Comparison of ENCODE assay signal across 8 mouse cellular contexts in the genomic region with DNA sequence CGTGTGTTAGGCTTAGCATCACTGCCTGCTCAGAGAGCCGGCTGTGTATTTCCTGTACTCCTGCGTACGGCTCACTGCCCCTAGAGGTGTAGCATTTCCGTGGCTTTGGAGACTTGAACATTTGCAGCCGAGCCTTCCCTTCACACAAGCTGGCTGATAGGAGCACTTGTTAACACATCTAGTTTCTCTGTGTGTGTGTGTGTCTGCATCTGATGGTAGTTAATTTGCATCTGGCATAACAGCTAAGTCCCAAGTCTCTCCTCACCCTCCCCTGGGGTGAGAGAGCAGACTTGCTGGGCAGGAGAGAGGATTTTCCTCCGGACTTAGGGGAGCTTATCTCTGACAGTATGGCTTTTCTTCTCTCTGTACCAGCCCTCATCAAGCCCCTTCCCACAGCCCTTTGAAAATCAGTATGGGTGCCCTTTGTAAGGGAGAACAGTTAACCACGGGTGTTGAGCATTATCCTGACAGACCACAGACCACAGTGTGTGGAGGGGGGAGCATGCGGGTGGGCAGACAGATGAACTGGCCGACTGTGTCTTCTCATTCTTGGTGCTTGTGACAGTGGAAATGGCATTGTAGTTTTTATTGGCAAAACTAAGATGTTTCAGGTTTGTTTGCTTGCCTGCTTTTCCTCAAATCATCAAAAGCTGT.
A peak's percentile ranks its signal among the peaks of the same experiment; 100 is the strongest.
DNase-seq lines count a peak whose midpoint lies in the region; ATAC-seq and TF ChIP-seq lines count a peak whose summit lies in the region.

No protein-coding gene starts in this region.

- no peak for DNase-seq in CH12.LX (ENCODE audit: extremely low read depth)
- peak; percentile 6 to 19 for DNase-seq in heart, postnatal 36 days
- peak; percentile 34 for DNase-seq in midbrain, embryonic 10.5 days (ENCODE audit: low spot score)
- DNase-seq in adrenal gland, postnatal 4 days (ENCODE audit: low spot score in 2 of 2): no peak
- DNase-seq in adrenal gland, adult (ENCODE audit: inconsistent age in 2 of 2, low spot score in 1 of 2): no peak
- DNase-seq in urinary bladder, postnatal 14 days (ENCODE audit: low spot score): no peak

- no peak overlapping the region for H3K4me3 ChIP-seq in CH12.LX (replicated peaks in 1 of 3; ENCODE audit: low read depth in 2 of 3, low read length in 2 of 3, poor library complexity in 1 of 3)
- peak overlapping the region; percentile 51 for H3K4me3 ChIP-seq in embryonic facial prominence, embryonic 12.5 days
- H3K4me3 ChIP-seq in midbrain, embryonic 10.5 days: peak overlapping the region; percentile 55

- H3K79me2 ChIP-seq in CH12.LX (replicated peaks; ENCODE audit: control insufficient read depth, extremely low read depth, insufficient read depth, poor library complexity, severe bottlenecking): no peaks in the 10 kb centered on the region

- dilution Hi-C loops in CH12.LX (cut with MboI; ENCODE audit: extremely low pct_ligation_motif_present, extremely low pct_unique_long_range_greater_than_20kb, low sequenced_read_pairs): no loop called here

- 0 out of 2 replicates have a peak, but pooled peaks have one; percentile 35 for ATAC-seq in embryonic facial prominence, embryonic 12.5 days (ENCODE audit: insufficient number of reproducible peaks, insufficient read depth, low FRiP score, low TSS enrichment)
- no peak for ATAC-seq in megakaryocyte-erythroid progenitor cell, adult 5-6 weeks (replicated peaks; ENCODE audit: low FRiP score, low TSS enrichment, poor library complexity, severe bottlenecking)

- in situ Hi-C loops in CH12.LX (cut with MboI; ENCODE audit: low pct_ligation_motif_present, low pct_unique_long_range_greater_than_20kb, low sequenced_read_pairs): no loop called here

- H3K4me2 ChIP-seq in CH12.LX (ENCODE audit: insufficient read depth, low read depth, poor library complexity, severe bottlenecking): peak overlapping the region; percentile 54; the same call in 1 of the 2 replicates
- H3K4me2 ChIP-seq in embryonic facial prominence, embryonic 12.5 days (replicated peaks): peak overlapping the region; percentile 67

- TF ChIP-seq POLR2A in CH12.LX (IDR thresholded peaks at IDR 0.05; ENCODE audit: low read depth, low read length): no peak

- peaks cover 0 to 16% of the 10 kb centered on the region in 2 experiments; a peak in 2 of 4 replicates for H3K4me1 ChIP-seq in CH12.LX (ENCODE audit: control insufficient read depth in 1 of 2, insufficient read depth in 2 of 2)
- H3K4me1 ChIP-seq in embryonic facial prominence, embryonic 12.5 days: peaks cover 9% of the 10 kb centered on the region; the same call in 1 of the 2 replicates
- peaks cover 24% of the 10 kb centered on the region for H3K4me1 ChIP-seq in midbrain, embryonic 10.5 days

- no peak for TF ChIP-seq CTCF in CH12.LX (conservative IDR thresholded peaks at IDR 0.05 in 1 of 2, IDR thresholded peaks at IDR 0.05 in 1 of 2; ENCODE audit: low read depth in 2 of 2, low read length in 2 of 2)

- H3K36me3 ChIP-seq in CH12.LX (replicated peaks in 1 of 2; ENCODE audit: control insufficient read depth in 1 of 2, insufficient read depth in 1 of 2, low read length in 1 of 2): no peaks in the 10 kb centered on the region
- H3K36me3 ChIP-seq in embryonic facial prominence, embryonic 12.5 days: no peaks in the 10 kb centered on the region
- H3K36me3 ChIP-seq in midbrain, embryonic 10.5 days: no peaks in the 10 kb centered on the region

- no peak overlapping the region for H3K27ac ChIP-seq in CH12.LX (ENCODE audit: insufficient read depth, low read depth)
- H3K27ac ChIP-seq in embryonic facial prominence, embryonic 12.5 days: peak overlapping the region; percentile 30
- H3K27ac ChIP-seq in midbrain, embryonic 10.5 days (replicated peaks): 0 out of 2 replicates have a peak overlapping the region, but pooled peaks have one; percentile 13

- H3K27me3 ChIP-seq in CH12.LX (replicated peaks): no peaks in the 10 kb centered on the region
- H3K27me3 ChIP-seq in embryonic facial prominence, embryonic 12.5 days: 0 out of 2 replicates have a peak, but pooled peaks cover 4% of the 10 kb centered on the region
- peaks cover 40% of the 10 kb centered on the region for H3K27me3 ChIP-seq in midbrain, embryonic 10.5 days (ENCODE audit: low read depth, poor library complexity, severe bottlenecking)

- no peaks in the 10 kb centered on the region for H3K9me3 ChIP-seq in CH12.LX (replicated peaks; ENCODE audit: low read length)
- no peaks in the 10 kb centered on the region for H3K9me3 ChIP-seq in embryonic facial prominence, embryonic 12.5 days
- no peaks in the 10 kb centered on the region for H3K9me3 ChIP-seq in midbrain, embryonic 10.5 days (replicated peaks)

- WGBS in embryonic facial prominence, embryonic 12.5 days: 13% methylated on average over 10 of the region's 10 CpGs
- WGBS in midbrain, embryonic 10.5 days: 9% methylated on average over 10 of the region's 10 CpGs

- H3K9ac ChIP-seq in CH12.LX (ENCODE audit: insufficient read depth, low read depth): no peak overlapping the region
- H3K9ac ChIP-seq in embryonic facial prominence, embryonic 12.5 days: peak overlapping the region; percentile 6; the same call in 1 of the 2 replicates

- no peak for TF ChIP-seq EP300 in CH12.LX (IDR thresholded peaks at IDR 0.05; ENCODE audit: low read length)

- TF ChIP-seq RAD21 in CH12.LX (IDR thresholded peaks at IDR 0.05; ENCODE audit: low read depth, low read length): no peak

- intact Hi-C loops in heart, postnatal 36 days (cut with DNase I): no loop called here

TF ChIP-seq in CH12.LX, 34 proteins besides CTCF, POLR2A, EP300 and RAD21:
- TF ChIP-seq ZC3H11A (IDR thresholded peaks at IDR 0.05; ENCODE audit: low read depth, low read length) (no peak), E2F4 (IDR thresholded peaks at IDR 0.05; ENCODE audit: insufficient replicate concordance, low read depth, low read length) (no peak), RCOR1 (conservative IDR thresholded peaks at IDR 0.05; ENCODE audit: low read depth, low read length) (no peak), POLR2AphosphoS2 (IDR thresholded peaks at IDR 0.05; ENCODE audit: low read depth, low read length) (no peak), NRF1 (IDR thresholded peaks at IDR 0.05; ENCODE audit: low read depth, low read length) (no peak), ETS1 (conservative IDR thresholded peaks at IDR 0.05; ENCODE audit: low read depth, low read length) (no peak), ZNF384 (IDR thresholded peaks at IDR 0.05; ENCODE audit: low read depth, low read length) (no peak), MXI1 (IDR thresholded peaks at IDR 0.05; ENCODE audit: low read depth, low read length) (no peak), JUN (IDR thresholded peaks at IDR 0.05; ENCODE audit: insufficient read depth, low read depth, low read length) (no peak), NELFE (IDR thresholded peaks at IDR 0.05; ENCODE audit: low read depth, low read length) (no peak), USF2 (conservative IDR thresholded peaks at IDR 0.05; ENCODE audit: low read depth, low read length) (no peak), TBP (conservative IDR thresholded peaks at IDR 0.05; ENCODE audit: low read depth, low read length) (no peak), CHD2 (IDR thresholded peaks at IDR 0.05; ENCODE audit: low read length) (no peak)
TF ChIP-seq in CH12.LX: peak in this region for 0.

Comparison
In these comparisons a context has a peak if more than half of its experiments do, and no peak if none do; other contexts are left out.
1. DNase-seq: peak in heart, postnatal 36 days (2 of 2) and midbrain, embryonic 10.5 days (single experiment); none in CH12.LX (single experiment), adrenal gland, postnatal 4 days (0 of 2), adrenal gland, adult (0 of 2) and urinary bladder, postnatal 14 days (single experiment).
2. H3K4me3 ChIP-seq: peak in embryonic facial prominence, embryonic 12.5 days (single experiment) and midbrain, embryonic 10.5 days (single experiment); none in CH12.LX (0 of 3).